Mouse (Mus musculus) neural tube, embryonic 11.5 days (tissue): ENCODE results near the gene Tada3. TPM values are rescaled to one million over a fixed set of nuclear protein-coding genes. Genes with fewer than 3 reads are reported as not detected.
A peak's percentile ranks its signal among the peaks of the same experiment; 100 is the strongest.

Source experiments
- ATAC-seq: fragments of 200-750 bp; cut with Nextera tagmentation; 2 replicates; pipeline ENCODE4 v1.8.0; 2017; ENCODE audit warnings: moderate number of reproducible peaks, mild to moderate bottlenecking, moderate TSS enrichment, moderate library complexity; ENCODE audit not compliant: insufficient read depth, low FRiP score, low TSS enrichment
- DNase-seq: peaks from one replicate; pipeline ENCODE4 v3.0.0-alpha.2; 2015; ENCODE audit warnings: low spot score
- H3K27ac ChIP-seq: fragments of 300-500 bp; sonication (generic); 2 replicates; pipeline ENCODE4 v1.5.1; 2014; ENCODE audit warnings: low read depth, mild to moderate bottlenecking, low read length
- H3K27me3 ChIP-seq: fragments of 300-500 bp; sonication (generic); 2 replicates; pipeline ENCODE4 v1.6.1; 2014; ENCODE audit warnings: mild to moderate bottlenecking, low read length, mixed read lengths; ENCODE audit not compliant: control insufficient read depth, insufficient read depth
- H3K36me3 ChIP-seq: fragments of 300-500 bp; sonication (generic); 2 replicates; pipeline ENCODE4 v1.6.1; 2014; ENCODE audit warnings: mild to moderate bottlenecking, low read length, moderate library complexity, mixed read lengths; ENCODE audit not compliant: control insufficient read depth, insufficient read depth
- H3K4me1 ChIP-seq: fragments of 300-500 bp; sonication (generic); 2 replicates; pipeline ENCODE4 v1.6.1; 2014; ENCODE audit warnings: low read length, mixed read lengths; ENCODE audit not compliant: control insufficient read depth, insufficient read depth
- H3K4me2 ChIP-seq: fragments of 300-500 bp; sonication (generic); 2 replicates; pipeline ENCODE4 v1.6.1; 2014; ENCODE audit warnings: low read depth, mild to moderate bottlenecking, moderate library complexity
- H3K4me3 ChIP-seq: fragments of 300-500 bp; sonication (generic); 2 replicates; pipeline ENCODE4 v1.5.1; 2014; ENCODE audit warnings: low read depth, low read length
- H3K9ac ChIP-seq: fragments of 300-500 bp; sonication (generic); 2 replicates; pipeline ENCODE4 v1.6.1; 2014; ENCODE audit warnings: mild to moderate bottlenecking, low read length
- H3K9me3 ChIP-seq: fragments of 300-500 bp; sonication (generic); 2 replicates; pipeline ENCODE4 v1.6.1; 2016; ENCODE audit warnings: low read length; ENCODE audit not compliant: control insufficient read depth
- WGBS: fragments of 180-500 bp; shearing (Covaris S2); extraction: QIAGEN DNeasy Blood & Tissue Kit; methylation state at CpG from one replicate; pipeline ENCODE4 v1.1.7; 2014; 5-methylcytosine and 5-hydroxymethylcytosine counted together
- microRNA-seq: library from miRNA; unstranded; fragments of <30 nt; microRNA quantifications from one replicate; pipeline ENCODE4, GENCODE M21; 2016
- polyA plus RNA-seq: library from polyadenylated mRNA; unstranded; fragments of >200 nt; fragmentation: Nextera tagmentation; extraction: Ambion mirVana; gene quantifications from 2 replicates; pipeline ENCODE4 v1.2.1, GENCODE M21; 2014

Tada3 gene
- polyA plus RNA-seq, 1 experiment from 2014 or later = 56.3 TPM

DNA sequence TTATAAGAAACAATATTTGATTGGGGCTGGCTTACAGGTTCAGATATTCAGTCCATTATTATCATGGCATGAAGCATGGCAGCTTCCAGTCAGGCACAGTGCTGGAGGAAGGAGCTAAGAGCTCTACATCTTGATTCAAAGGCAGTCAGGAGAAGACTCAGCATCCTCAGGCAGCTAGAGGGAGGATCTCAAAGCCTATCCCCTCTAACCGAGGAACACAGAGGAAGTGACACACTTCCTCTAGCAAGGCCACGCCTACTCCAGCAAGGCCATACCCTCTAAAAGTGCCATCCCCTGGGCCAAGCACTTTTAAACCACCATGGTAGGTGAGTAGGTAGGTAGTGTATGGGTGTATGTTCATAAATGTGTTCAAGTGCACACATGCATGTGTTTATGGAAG lies 47.1 kb downstream of the Tada3 start:
- no peak overlapping the region for H3K9ac ChIP-seq
- WGBS = 53% methylated on average over 2 of the region's 2 CpGs
- no peak overlapping the region for H3K4me2 ChIP-seq
- ATAC-seq = no peak
- no peaks in the 10 kb centered on the region for H3K9me3 ChIP-seq
- DNase-seq = no peak
- H3K27me3 ChIP-seq = no peaks in the 10 kb centered on the region
- no peak overlapping the region for H3K4me3 ChIP-seq
- H3K4me1 ChIP-seq = peaks cover 3% of the 10 kb centered on the region
- H3K27ac ChIP-seq = no peak overlapping the region
- H3K36me3 ChIP-seq = peaks cover 7% of the 10 kb centered on the region; the same call in 1 of the 2 replicates

DNA sequence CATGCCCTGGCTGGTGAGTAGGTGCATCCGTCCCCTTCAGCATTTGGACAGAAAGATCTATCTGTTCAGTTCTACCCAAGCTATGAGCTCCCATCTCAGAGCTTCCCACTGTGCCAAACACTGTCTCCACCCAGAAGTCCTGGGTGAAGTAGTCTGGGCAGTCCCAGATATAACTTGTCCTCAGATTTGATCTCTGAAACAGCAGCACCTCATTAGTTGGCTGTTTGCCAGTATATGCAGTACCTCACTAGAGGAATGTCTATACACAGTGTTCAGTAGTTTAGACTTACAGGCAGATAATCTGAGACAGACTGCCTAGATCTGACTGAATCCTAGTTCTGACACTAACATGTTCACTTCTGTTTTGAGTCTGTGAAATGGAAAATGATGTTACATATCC lies 48.3 kb downstream of the Tada3 start:
- 96% methylated on average over 1 of the region's 1 CpGs for WGBS

DNA sequence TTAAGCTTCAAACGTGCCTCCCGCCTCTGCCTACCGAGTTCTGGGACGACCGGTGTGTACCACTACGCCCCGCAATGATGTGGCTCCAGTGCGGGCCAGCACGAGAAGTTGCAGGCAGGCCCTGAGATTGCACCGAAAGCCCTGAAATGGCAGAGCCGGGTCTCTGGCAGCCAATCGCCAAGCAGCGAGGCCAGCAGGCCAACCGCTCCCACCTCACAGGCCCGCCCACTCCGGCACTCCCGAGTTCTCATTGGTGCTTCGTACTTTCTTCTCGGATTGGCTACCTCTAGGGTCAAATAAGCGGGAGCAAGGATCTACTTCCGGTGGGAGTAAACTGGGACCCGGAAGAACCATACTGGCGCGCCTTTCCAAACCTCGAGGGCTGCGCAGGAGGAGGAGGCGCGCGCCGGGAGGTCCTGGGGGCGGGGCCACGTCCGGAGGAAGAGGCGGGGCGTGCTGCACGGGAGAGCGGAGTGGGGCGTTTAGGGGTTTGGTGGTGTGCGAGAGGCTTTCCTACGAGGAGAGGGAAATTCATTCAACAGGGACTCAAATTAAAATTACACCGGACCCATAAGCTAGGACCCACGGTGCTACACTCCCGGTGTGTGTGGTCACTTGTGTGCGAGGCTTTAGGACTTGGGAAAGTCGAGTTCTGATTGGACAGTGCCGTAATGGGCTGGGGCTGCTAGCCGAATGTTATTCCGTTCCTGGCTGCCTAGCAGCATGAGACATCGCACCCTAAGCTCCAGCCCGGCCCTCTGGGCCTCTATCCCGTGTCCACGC lies 51.0 kb downstream of the Tada3 start, which contains the start of gene Ogg1:
Gene Ogg1, plus strand, starts transcription at position 440 of the 783 bp plus-strand sequence.
- under 1% methylated on average over 52 of the region's 52 CpGs for WGBS
- Histone ChIP-seq H3K4me3 (peak within 1 kb of the TSS; percentile 58), H3K9ac (peak within 1 kb of the TSS; percentile 82), H3K27me3 (no peaks in the 10 kb centered on the region), H3K27ac (peak within 1 kb of the TSS; percentile 85), H3K9me3 (no peaks in the 10 kb centered on the region), H3K36me3 (peaks cover 15% of the 10 kb centered on the region), H3K4me2 (peak within 1 kb of the TSS; percentile 89), H3K4me1 (peaks cover 3% of the 10 kb centered on the region)
- DNase-seq (peak; percentile 97), ATAC-seq (peak; percentile 98)

More for the DNA sequence above, 48.3 kb downstream of the Tada3 start:
- Histone ChIP-seq H3K4me2 (no peak overlapping the region), H3K9ac (no peak overlapping the region), H3K27ac (no peak overlapping the region), H3K4me3 (no peak overlapping the region), H3K27me3 (no peaks in the 10 kb centered on the region), H3K36me3 (0 out of 2 replicates have a peak, but pooled peaks cover 4% of the 10 kb centered on the region), H3K4me1 (peaks cover 3% of the 10 kb centered on the region), H3K9me3 (no peaks in the 10 kb centered on the region)
- no peak for DNase-seq
- no peak for ATAC-seq

Small RNAs within 50 kb of the gene (microRNA-seq; reads per million reads assigned to microRNA genes)
- not detected for gene Gm24387

Other genes with a start within 250 kb of the Tada3 start
- 6.7 and 6.9 TPM in 2 replicates for gene Lhfpl4, start 182.5 kb downstream of the Tada3 start, polyA plus RNA-seq
- gene Mtmr14, start 140.0 kb downstream of the Tada3 start, polyA plus RNA-seq = 47.4 and 53.5 TPM in 2 replicates
- 0.08 and 0.18 TPM in 2 replicates for gene Cpne9, start 95.6 kb downstream of the Tada3 start, polyA plus RNA-seq
- gene Brpf1, start 70.7 kb downstream of the Tada3 start, polyA plus RNA-seq = 27.1 and 28.4 TPM in 2 replicates
- 13.1 and 14.0 TPM in 2 replicates for gene Ogg1, start 50.9 kb downstream of the Tada3 start, polyA plus RNA-seq
- gene Camk1, start 33.9 kb downstream of the Tada3 start, polyA plus RNA-seq = 50.8 and 56.0 TPM in 2 replicates
- gene Arpc4, start 232 bp upstream of the Tada3 start, polyA plus RNA-seq = 202 and 215 TPM in 2 replicates
- 3.4 and 4.3 TPM in 2 replicates for gene Ttll3, start 11.4 kb upstream of the Tada3 start, polyA plus RNA-seq
- 27.7 and 27.9 TPM in 2 replicates for gene Rpusd3, start 41.5 kb upstream of the Tada3 start, polyA plus RNA-seq
- gene Cidec, start 57.9 kb upstream of the Tada3 start, polyA plus RNA-seq = 0.19 TPM in 1 of 2 replicates, not detected in the other
- gene Jagn1, start 64.7 kb upstream of the Tada3 start, polyA plus RNA-seq = 74.7 and 75.9 TPM in 2 replicates
- 0.77 and 0.78 TPM in 2 replicates for gene Il17re, start 80.6 kb upstream of the Tada3 start, polyA plus RNA-seq
- 3.2 and 3.4 TPM in 2 replicates for gene Il17rc, start 93.5 kb upstream of the Tada3 start, polyA plus RNA-seq
- gene Creld1, start 105.4 kb upstream of the Tada3 start, polyA plus RNA-seq = 33.6 and 41.1 TPM in 2 replicates
- 0.91 and 0.94 TPM in 2 replicates for gene Prrt3, start 124.0 kb upstream of the Tada3 start, polyA plus RNA-seq
- 82.4 and 89.4 TPM in 2 replicates for gene Emc3, start 153.8 kb upstream of the Tada3 start, polyA plus RNA-seq
- 13.6 and 15.7 TPM in 2 replicates for gene Fancd2, start 153.8 kb upstream of the Tada3 start, polyA plus RNA-seq
- not detected in 2 replicates for gene Fancd2os, start 222.8 kb upstream of the Tada3 start, polyA plus RNA-seq
- gene Brk1, start 226.9 kb upstream of the Tada3 start, polyA plus RNA-seq = 220 and 232 TPM in 2 replicates
- 64.9 and 68.2 TPM in 2 replicates for gene Vhl, start 246.1 kb upstream of the Tada3 start, polyA plus RNA-seq